Mouse (Mus musculus): Measurements from ENCODE around the gene BC051142.
"Not testable (repeated sequence)": the region's sequence is repeated elsewhere in the genome, so short reads cannot be mapped to it uniquely, and the experiment has no call there.

- TF ChIP-seq CTCF, EP300 (IDR thresholded peaks at IDR 0.05; ENCODE audit: low read depth): not testable (repeated sequence)
Observed at GRCm38 (mm10) chr17:34465906-34466305, 67.3 kb downstream of the BC051142 start.

Measured in heart, postnatal 0 days (tissue).